Mouse (Mus musculus) olfactory bulb, adult 2 months (tissue): ENCODE results near the gene Galr3.

Source experiments
- CTCF ChIP-seq: fragments of 200-500 bp; IDR thresholded peaks from 2 replicates; pipeline ENCODE4 v1.5.1; 2012; ENCODE audit warnings: low read depth, mild to moderate bottlenecking, low read length, moderate library complexity; ENCODE audit not compliant: insufficient read depth
- POLR2A ChIP-seq: fragments of 200-500 bp; IDR thresholded peaks from 2 replicates; pipeline ENCODE4 v1.6.1; 2012; ENCODE audit warnings: mild to moderate bottlenecking, low read depth, low read length, moderate library complexity; ENCODE audit not compliant: insufficient read depth

GRCm38 (mm10) chr15:79068416-79068815, 26.7 kb downstream of the Galr3 start:
- TF ChIP-seq POLR2A (no peak), CTCF (no peak)
